Mouse (Mus musculus) hindbrain, embryonic 13.5 days (tissue): Measurements from ENCODE around the gene Vps50. TPM values are rescaled to one million over a fixed set of nuclear protein-coding genes. Genes with fewer than 3 reads are reported as not detected.

ENCODE experiments used
- ATAC-seq: fragments of 200-750 bp; cut with Nextera tagmentation; 2 replicates; pipeline ENCODE4 v1.8.0; 2017; ENCODE audit warnings: moderate TSS enrichment; ENCODE audit not compliant: low FRiP score
- H3K27ac ChIP-seq: fragments of 300-500 bp; sonication (generic); 2 replicates; pipeline ENCODE4 v1.5.1; 2015; ENCODE audit warnings: inconsistent platforms, mild to moderate bottlenecking, moderate library complexity
- H3K27me3 ChIP-seq: fragments of 300-500 bp; sonication (generic); 2 replicates; pipeline ENCODE4 v1.6.1; 2015; ENCODE audit warnings: mild to moderate bottlenecking, inconsistent platforms
- H3K36me3 ChIP-seq: fragments of 300-500 bp; sonication (generic); 2 replicates; pipeline ENCODE4 v1.6.1; 2015; ENCODE audit warnings: mild to moderate bottlenecking, inconsistent platforms
- H3K4me1 ChIP-seq: fragments of 300-500 bp; sonication (generic); replicated peaks from 2 replicates; pipeline ENCODE4 v1.6.1; 2015; ENCODE audit warnings: inconsistent platforms
- H3K4me2 ChIP-seq: fragments of 300-500 bp; sonication (generic); 2 replicates; pipeline ENCODE4 v1.6.1; 2015; ENCODE audit warnings: inconsistent platforms, mild to moderate bottlenecking, moderate library complexity
- H3K4me3 ChIP-seq: fragments of 300-500 bp; sonication (generic); 2 replicates; pipeline ENCODE4 v1.5.1; 2015; ENCODE audit warnings: mild to moderate bottlenecking, inconsistent platforms
- H3K9ac ChIP-seq: fragments of 300-500 bp; sonication (generic); 2 replicates; pipeline ENCODE4 v1.6.1; 2015; ENCODE audit warnings: mild to moderate bottlenecking, inconsistent platforms
- H3K9me3 ChIP-seq: fragments of 300-500 bp; sonication (generic); 2 replicates; pipeline ENCODE4 v1.6.1; 2016; ENCODE audit warnings: inconsistent platforms
- WGBS: fragments of 180-500 bp; shearing (Covaris S2); methylation state at CpG from one replicate; pipeline ENCODE4 v1.1.7; 2015; 5-methylcytosine and 5-hydroxymethylcytosine counted together
- polyA plus RNA-seq: library from polyadenylated mRNA; unstranded; fragments of >200 nt; fragmentation: Nextera tagmentation; extraction: Ambion mirVana; gene quantifications from 2 replicates; pipeline ENCODE4 v1.2.1, GENCODE M21; 2015

Vps50 gene
- 50.3 and 53.6 TPM in 2 replicates for polyA plus RNA-seq

DNA sequence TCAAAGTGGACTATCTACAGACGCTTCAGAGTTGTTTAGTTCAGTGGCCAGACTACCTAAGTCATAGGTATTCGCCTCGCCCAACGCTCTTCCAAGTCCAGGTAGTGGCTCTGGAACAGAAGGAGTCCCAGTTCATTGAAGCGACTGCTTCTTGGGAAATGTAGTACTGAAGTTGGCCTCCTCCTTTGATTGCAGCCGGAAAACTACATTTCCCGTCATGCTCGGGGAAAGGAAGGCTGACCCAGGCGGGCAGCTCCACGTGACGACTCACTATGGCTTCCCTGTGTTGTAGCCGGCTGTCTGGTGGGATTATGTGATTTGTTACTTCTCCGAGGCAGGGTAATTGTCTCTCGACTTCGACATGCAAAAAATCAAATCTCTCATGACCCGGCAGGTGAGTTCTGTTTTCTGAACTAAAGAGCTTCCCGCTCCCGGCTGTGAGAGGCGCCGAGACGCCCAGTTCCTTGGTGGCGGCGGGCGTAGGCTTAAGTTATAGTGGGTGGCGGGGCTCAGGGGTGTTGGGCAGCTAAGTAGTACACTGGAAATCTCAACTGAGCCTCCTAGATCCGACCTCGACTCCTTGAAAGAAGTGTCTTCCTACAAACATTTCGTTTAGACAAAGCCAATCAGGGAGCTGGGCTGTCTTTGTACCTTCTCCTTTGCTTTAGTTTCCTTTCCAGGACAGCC lies at the start of gene Vps50, which contains the start of gene Hepacam2:
Gene Vps50, plus strand, starts transcription at position 221 of the 687 bp plus-strand sequence.
Gene Hepacam2, minus strand, starts transcription at position 137 of the 687 bp plus-strand sequence.
- H3K27ac ChIP-seq = peak within 1 kb of the TSS; percentile 48; the same call in 1 of the 2 replicates
- peak within 1 kb of the TSS; percentile 89 for H3K4me2 ChIP-seq
- H3K4me3 ChIP-seq = peak within 1 kb of the TSS; percentile 83
- no peaks in the 10 kb centered on the region for H3K9me3 ChIP-seq
- under 1% methylated on average over 28 of the region's 28 CpGs for WGBS
- H3K4me1 ChIP-seq = peaks cover 13% of the 10 kb centered on the region
- no peaks in the 10 kb centered on the region for H3K27me3 ChIP-seq
- no peaks in the 10 kb centered on the region for H3K36me3 ChIP-seq
- peak within 1 kb of the TSS; percentile 77 for H3K9ac ChIP-seq
- ATAC-seq = peak; percentile 98

DNA sequence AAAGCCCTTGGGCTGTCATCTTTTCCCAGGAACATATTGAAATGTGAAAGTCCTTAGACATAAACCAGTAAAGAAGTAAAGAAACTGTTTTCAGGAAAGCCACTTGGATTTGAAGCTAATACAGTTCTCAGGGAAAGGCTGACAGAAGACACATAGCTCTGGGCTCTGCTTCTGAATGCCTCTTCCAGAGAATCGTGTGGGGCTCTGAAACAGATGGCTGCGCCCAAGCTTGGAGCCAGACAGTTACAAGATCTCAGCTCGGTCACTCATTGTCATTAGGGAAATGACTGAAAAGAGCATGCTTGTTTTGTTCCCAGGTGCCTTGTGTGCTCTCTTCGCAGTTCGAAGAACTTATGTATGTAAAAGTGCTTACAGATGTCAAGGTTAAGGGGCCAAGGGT lies 43.8 kb upstream of the Vps50 start:
- H3K36me3 ChIP-seq = no peaks in the 10 kb centered on the region
- 64% methylated on average over 5 of the region's 5 CpGs for WGBS
- H3K27ac ChIP-seq = no peak overlapping the region
- H3K4me1 ChIP-seq = 0 out of 2 replicates have a peak, but pooled peaks cover 6% of the 10 kb centered on the region
- no peaks in the 10 kb centered on the region for H3K9me3 ChIP-seq
- H3K4me2 ChIP-seq = no peak overlapping the region
- no peaks in the 10 kb centered on the region for H3K27me3 ChIP-seq
- H3K4me3 ChIP-seq = no peak overlapping the region
- H3K9ac ChIP-seq = no peak overlapping the region
- ATAC-seq = no peak

DNA sequence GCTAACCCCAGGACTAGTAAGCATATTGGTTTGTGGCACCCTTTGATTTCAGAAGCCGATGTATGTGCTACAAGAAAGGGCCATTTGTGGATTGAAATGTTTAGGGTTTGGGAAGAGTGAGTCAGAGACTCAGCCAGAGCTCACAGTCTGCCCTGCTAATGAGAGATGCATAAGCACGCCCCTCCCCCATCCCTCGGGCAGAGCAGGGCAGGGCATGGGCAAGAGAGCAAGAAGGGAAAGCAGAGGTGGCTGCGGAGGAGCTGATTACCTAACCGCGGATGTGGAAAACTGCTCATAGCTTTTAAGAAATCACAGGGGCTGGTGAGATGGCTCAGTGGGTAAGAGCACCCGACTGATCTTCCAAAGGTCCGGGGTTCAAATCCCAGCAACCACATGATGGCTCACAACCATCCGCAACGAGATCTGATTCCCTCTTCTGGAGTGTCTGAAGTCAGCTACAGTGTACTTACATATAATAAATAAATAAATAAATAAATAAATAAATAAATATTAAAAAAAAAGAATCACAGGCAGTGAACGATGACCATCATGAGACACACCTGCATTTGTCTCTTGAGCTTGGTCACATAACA lies 42.1 kb upstream of the Vps50 start:
- ATAC-seq = peak; percentile 63; the same call in 1 of the 2 replicates
- Histone ChIP-seq H3K9me3 (no peaks in the 10 kb centered on the region), H3K4me3 (no peak overlapping the region), H3K4me1 (0 out of 2 replicates have a peak, but pooled peaks cover 6% of the 10 kb centered on the region), H3K4me2 (no peak overlapping the region), H3K27me3 (no peaks in the 10 kb centered on the region), H3K27ac (no peak overlapping the region), H3K9ac (no peak overlapping the region), H3K36me3 (no peaks in the 10 kb centered on the region)
- 72% methylated on average over 11 of the region's 11 CpGs for WGBS

DNA sequence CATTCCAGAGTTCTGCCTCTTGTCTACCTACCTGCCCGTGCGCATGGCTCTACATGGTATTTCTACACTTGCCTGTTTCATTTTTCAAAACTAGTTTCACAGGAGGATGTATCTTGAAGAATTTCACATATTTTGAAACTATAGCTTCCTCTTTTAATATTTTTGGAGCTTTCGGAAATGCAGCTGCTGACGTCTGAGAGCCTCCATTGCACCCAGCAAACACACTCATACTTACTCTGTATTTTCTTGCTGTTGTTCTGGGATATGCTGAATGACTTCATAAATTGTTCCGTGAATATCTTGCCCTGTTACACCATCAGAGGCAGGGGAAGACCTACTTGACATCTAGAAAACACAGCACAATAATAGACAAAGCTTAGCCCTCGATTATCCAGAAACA lies 35.2 kb upstream of the Vps50 start:
- Histone ChIP-seq H3K36me3 (no peaks in the 10 kb centered on the region), H3K27me3 (no peaks in the 10 kb centered on the region), H3K9ac (no peak overlapping the region), H3K4me3 (no peak overlapping the region), H3K27ac (no peak overlapping the region), H3K4me1 (0 out of 2 replicates have a peak, but pooled peaks cover 2% of the 10 kb centered on the region), H3K4me2 (no peak overlapping the region), H3K9me3 (no peaks in the 10 kb centered on the region)
- no peak for ATAC-seq
- whole genome bisulfite sequencing = 83% methylated on average over 6 of the region's 6 CpGs

DNA sequence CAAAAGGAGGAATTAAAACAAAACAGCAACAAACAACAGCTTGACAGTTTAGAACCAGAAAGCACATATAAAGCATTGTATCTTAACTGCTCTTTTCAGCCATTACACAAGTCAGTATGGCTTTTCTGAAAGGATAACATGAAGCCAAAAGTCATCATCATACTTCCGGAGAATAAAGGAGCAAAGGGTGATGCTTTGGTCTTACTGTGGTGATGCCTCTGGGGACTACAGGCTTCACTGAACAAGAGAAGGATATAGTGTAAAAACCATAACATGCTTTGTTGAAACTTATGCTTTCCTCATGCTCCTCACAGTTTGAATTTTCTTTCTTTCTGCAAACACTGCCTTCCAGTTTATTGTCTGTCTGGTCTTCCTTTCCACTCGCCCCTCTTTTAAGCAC lies 34.6 kb upstream of the Vps50 start:
- no peak for ATAC-seq
- Histone ChIP-seq H3K4me3 (no peak overlapping the region), H3K27me3 (no peaks in the 10 kb centered on the region), H3K4me2 (no peak overlapping the region), H3K4me1 (0 out of 2 replicates have a peak, but pooled peaks cover 2% of the 10 kb centered on the region), H3K36me3 (no peaks in the 10 kb centered on the region), H3K9me3 (no peaks in the 10 kb centered on the region), H3K27ac (no peak overlapping the region), H3K9ac (no peak overlapping the region)
- 85% methylated on average over 2 of the region's 2 CpGs for WGBS

DNA sequence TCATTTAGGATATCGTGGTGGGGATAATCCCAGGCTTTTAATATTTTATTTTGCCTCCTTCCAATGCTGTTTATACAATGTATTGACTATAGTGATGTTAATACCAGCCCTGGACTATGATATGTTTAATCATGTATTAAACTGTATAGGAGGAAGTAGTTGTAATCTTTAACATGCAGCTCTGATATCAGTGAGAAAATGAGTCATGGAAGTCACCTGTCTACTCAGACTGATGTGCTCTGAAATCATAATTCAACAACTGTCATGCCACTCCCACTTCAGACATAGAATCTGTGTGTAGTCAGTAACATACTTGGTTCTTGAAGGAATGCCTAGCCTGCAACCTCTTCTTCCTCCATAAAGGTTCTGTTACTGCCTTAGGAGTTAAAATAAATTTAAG lies 29.6 kb upstream of the Vps50 start:
- no peak overlapping the region for H3K4me2 ChIP-seq
- H3K36me3 ChIP-seq = no peaks in the 10 kb centered on the region
- no peak overlapping the region for H3K4me3 ChIP-seq
- 52% methylated on average over 1 of the region's 1 CpGs for WGBS
- H3K9ac ChIP-seq = no peak overlapping the region
- no peak overlapping the region for H3K27ac ChIP-seq
- no peaks in the 10 kb centered on the region for H3K9me3 ChIP-seq
- H3K27me3 ChIP-seq = no peaks in the 10 kb centered on the region
- no peak for ATAC-seq
- no peaks in the 10 kb centered on the region for H3K4me1 ChIP-seq

DNA sequence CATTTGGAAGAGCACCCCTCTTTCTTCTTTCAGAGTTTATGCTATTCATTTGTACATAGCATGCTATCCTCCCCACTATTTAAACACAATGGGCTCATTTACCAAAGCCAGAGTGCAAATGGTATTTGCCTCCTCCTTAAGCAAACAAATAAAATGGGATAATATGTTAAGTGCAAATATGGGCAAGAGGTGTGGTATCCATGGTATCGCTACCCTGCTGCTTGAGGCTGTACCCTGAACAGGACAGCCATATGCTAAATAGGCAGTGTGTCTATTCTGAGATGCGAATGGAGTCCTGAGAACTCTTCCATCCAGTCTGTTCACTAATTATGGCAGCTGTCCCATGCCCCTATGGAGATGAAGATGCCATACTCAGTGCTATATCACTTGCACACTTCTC lies 27.5 kb upstream of the Vps50 start:
- no peak for ATAC-seq
- Histone ChIP-seq H3K4me1 (no peaks in the 10 kb centered on the region), H3K27me3 (no peaks in the 10 kb centered on the region), H3K36me3 (no peaks in the 10 kb centered on the region), H3K27ac (no peak overlapping the region), H3K4me3 (no peak overlapping the region), H3K9ac (no peak overlapping the region), H3K4me2 (no peak overlapping the region), H3K9me3 (no peaks in the 10 kb centered on the region)
- 74% methylated on average over 2 of the region's 2 CpGs for WGBS

DNA sequence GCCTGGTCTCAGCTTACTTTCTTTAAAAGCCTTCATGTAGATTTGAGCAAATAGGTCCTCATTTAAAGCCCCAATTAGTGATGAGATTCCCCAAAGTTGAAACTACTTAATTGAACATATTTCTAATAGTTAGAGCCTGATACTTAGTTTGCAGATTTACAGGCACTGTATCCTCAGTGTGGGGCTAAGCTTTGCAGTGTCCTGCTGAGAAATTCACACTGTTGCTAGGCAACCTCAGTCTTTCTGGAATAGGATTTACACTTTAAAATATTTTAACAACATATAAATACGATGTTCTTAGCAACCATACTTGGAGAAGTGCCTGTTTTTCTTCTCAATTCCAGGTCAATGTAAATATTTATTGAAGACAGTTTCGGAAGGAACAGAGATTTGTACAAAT lies 21.9 kb upstream of the Vps50 start:
- H3K36me3 ChIP-seq = no peaks in the 10 kb centered on the region
- ATAC-seq = no peak
- no peaks in the 10 kb centered on the region for H3K9me3 ChIP-seq
- H3K4me3 ChIP-seq = no peak overlapping the region
- no peak overlapping the region for H3K9ac ChIP-seq
- H3K27ac ChIP-seq = no peak overlapping the region
- WGBS = 65% methylated on average over 2 of the region's 2 CpGs
- no peaks in the 10 kb centered on the region for H3K4me1 ChIP-seq
- no peak overlapping the region for H3K4me2 ChIP-seq
- H3K27me3 ChIP-seq = no peaks in the 10 kb centered on the region

DNA sequence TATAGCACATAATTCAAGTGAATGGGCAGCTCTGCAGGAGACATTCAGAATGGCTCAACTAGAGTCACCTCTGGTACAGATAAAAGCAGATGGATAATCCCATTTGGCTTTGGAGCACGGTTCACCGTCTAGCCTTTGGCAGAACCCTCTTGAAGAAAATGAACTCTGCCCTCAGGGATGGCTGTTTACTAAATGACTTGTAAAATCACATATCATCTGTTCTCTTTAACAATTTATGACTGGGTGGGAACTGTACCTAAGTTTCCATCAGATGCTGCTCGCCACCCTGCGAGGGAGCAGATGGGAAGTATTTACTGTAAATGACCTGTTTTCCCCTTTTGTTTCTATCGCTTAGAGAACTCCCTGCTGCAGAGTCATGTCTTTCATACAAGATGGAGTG lies 18.3 kb upstream of the Vps50 start:
- no peak overlapping the region for H3K9ac ChIP-seq
- H3K36me3 ChIP-seq = no peaks in the 10 kb centered on the region
- H3K27me3 ChIP-seq = no peaks in the 10 kb centered on the region
- H3K4me1 ChIP-seq = no peaks in the 10 kb centered on the region
- H3K4me3 ChIP-seq = no peak overlapping the region
- WGBS = 62% methylated on average over 5 of the region's 5 CpGs
- H3K27ac ChIP-seq = no peak overlapping the region
- H3K9me3 ChIP-seq = no peaks in the 10 kb centered on the region
- H3K4me2 ChIP-seq = no peak overlapping the region
- no peak for ATAC-seq

DNA sequence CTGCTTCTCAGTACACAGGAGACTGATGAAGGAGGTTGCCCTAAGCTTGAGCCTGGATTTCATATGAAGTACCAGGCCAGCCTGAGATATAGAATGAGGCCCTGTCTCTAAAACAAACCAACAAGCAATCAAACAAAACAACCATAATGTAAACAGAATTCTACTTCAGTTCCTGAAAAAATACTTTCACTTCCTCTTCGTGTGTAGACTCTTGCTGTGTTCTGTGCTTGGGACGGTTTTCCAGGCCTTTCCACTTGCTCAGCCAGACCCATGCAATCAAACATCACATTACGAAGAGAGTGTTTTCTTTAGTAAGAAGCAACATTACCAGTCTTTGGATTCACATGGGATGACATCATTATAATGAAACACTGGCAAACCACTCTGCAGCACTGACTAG lies 16.5 kb upstream of the Vps50 start:
- H3K4me3 ChIP-seq = no peak overlapping the region
- 83% methylated on average over 3 of the region's 3 CpGs for WGBS

DNA sequence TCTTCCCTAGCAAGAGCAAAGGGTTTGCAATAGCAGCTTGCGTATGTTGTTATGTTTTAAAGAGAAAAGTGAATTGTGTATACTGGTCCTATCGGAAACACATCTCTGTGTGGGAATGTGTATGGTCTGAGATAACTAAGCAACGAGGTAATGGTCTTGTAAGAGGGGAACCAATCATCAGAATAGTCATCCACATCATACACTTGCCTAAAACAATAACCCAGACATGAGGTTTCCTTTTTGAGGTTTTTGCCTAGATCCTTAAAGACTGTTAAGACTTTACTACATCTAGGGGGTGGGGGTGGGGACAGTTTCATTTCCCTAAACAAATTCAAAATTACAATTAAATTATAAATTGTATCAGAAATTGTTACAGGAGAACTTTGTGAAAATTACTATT lies 13.0 kb upstream of the Vps50 start:
- WGBS = 89% methylated on average over 3 of the region's 3 CpGs
- H3K4me1 ChIP-seq = no peaks in the 10 kb centered on the region
- no peak overlapping the region for H3K27ac ChIP-seq
- no peaks in the 10 kb centered on the region for H3K36me3 ChIP-seq
- ATAC-seq = no peak
- no peaks in the 10 kb centered on the region for H3K27me3 ChIP-seq
- H3K4me3 ChIP-seq = no peak overlapping the region
- H3K9me3 ChIP-seq = no peaks in the 10 kb centered on the region
- no peak overlapping the region for H3K9ac ChIP-seq
- H3K4me2 ChIP-seq = no peak overlapping the region

More for the DNA sequence above, 16.5 kb upstream of the Vps50 start:
- Histone ChIP-seq H3K27ac (no peak overlapping the region), H3K9me3 (no peaks in the 10 kb centered on the region), H3K36me3 (no peaks in the 10 kb centered on the region), H3K27me3 (no peaks in the 10 kb centered on the region), H3K9ac (no peak overlapping the region), H3K4me2 (no peak overlapping the region), H3K4me1 (no peaks in the 10 kb centered on the region)
- no peak for ATAC-seq

DNA sequence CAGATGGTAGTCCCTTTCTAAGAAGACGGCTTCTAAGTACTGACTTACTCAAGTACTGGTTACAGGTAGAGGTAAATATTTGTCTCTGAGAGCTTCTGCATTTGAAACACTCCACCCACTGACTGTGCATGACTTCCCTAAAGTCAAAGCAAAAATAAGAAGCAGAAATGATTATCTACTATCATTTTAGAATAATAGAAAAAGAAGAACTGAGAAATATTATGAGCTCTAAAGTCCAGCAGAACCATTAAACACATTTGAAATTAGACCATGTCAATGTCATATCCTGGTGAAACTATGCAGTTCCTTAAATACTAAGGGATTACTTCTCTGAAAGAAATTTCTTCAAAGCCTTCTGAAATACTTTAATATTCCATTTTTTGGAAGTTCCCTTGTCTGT lies 10.8 kb upstream of the Vps50 start:
- Histone ChIP-seq H3K4me2 (no peak overlapping the region), H3K4me3 (no peak overlapping the region), H3K4me1 (no peaks in the 10 kb centered on the region), H3K9ac (no peak overlapping the region), H3K9me3 (no peaks in the 10 kb centered on the region), H3K27ac (no peak overlapping the region), H3K27me3 (no peaks in the 10 kb centered on the region), H3K36me3 (no peaks in the 10 kb centered on the region)
- 95% methylated on average over 1 of the region's 1 CpGs for WGBS
- ATAC-seq = no peak

DNA sequence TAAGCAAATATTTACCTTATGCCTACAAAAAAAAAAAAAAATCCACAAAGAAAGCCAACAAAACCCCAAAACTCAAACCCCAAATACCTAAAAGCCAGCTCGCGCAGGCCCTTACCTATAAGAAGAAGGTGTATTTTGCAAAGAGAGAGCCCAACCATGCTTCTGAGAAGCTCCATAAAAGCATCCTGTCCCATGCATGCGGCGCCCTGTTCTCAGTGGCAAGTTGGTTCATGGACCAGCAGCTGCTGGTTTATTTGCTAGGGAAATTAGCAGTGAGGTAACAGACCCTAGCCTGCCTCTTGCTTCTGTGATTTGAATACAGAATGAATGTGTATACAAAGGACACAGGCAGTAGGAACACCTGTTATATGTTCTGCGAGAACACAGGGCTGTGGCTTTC lies 3.9 kb upstream of the Vps50 start:
- no peaks in the 10 kb centered on the region for H3K27me3 ChIP-seq
- no peak overlapping the region for H3K4me2 ChIP-seq
- ATAC-seq = no peak
- no peaks in the 10 kb centered on the region for H3K36me3 ChIP-seq
- H3K4me3 ChIP-seq = no peak overlapping the region
- peaks cover 5% of the 10 kb centered on the region for H3K4me1 ChIP-seq
- no peak overlapping the region for H3K9ac ChIP-seq
- H3K27ac ChIP-seq = no peak overlapping the region
- 81% methylated on average over 5 of the region's 5 CpGs for WGBS
- no peaks in the 10 kb centered on the region for H3K9me3 ChIP-seq
